Mouse (Mus musculus) hematopoietic stem cell, adult 5-6 weeks (primary cell): Measurements from ENCODE around the gene Ambra1. TPM values are rescaled to one million over a fixed set of nuclear protein-coding genes. Genes with fewer than 3 reads are reported as not detected.

Experiments used
- ATAC-seq, 2 experiments: fragments of 125-278 bp in 1 of 2; replicated peaks in 1 of 2; 2 replicates each; pipeline ENCODE4 v1.8.0; 2016 to 2017; ENCODE audit warnings: inconsistent platforms in 2 of 2, mild to moderate bottlenecking in 2 of 2, moderate number of reproducible peaks in 2 of 2, low read depth in 1 of 2, moderate TSS enrichment in 1 of 2; ENCODE audit not compliant: low FRiP score in 2 of 2, poor library complexity in 2 of 2, severe bottlenecking in 2 of 2, insufficient read depth in 1 of 2, low TSS enrichment in 1 of 2
- total RNA-seq: library from RNA; stranded (forward); fragments of 172-1452, 232-1000 nt; gene quantifications from 2 replicates; pipeline ENCODE4 v1.2.3, GENCODE M21; 2017

Gene Ambra1
- total RNA-seq, 1 experiment from 2014 or later: 19.8 TPM

- ATAC-seq: no peak
Measured at GRCm38 (mm10) chr2:91899141-91899540, 169.2 kb downstream of the Ambra1 start.

DNA sequence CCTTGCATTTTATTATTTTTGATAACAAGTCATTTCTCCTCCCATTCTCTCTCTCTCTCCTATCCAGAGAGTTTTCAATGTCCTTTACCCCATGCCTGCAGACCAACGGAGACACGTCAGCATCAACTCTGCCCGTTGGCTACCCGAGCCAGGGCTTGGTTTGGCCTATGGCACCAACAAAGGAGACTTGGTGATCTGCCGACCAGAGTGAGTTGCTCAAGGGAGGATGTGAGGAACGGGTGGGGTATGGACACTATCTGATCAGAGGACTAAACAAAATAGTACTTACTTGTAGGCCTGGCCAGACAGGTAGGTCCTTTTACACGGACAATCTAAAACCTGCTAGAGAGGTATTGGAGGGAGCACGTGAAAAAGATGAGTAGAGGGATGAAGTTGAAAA, 170.5 kb downstream of the Ambra1 start:
- no peak for ATAC-seq

DNA sequence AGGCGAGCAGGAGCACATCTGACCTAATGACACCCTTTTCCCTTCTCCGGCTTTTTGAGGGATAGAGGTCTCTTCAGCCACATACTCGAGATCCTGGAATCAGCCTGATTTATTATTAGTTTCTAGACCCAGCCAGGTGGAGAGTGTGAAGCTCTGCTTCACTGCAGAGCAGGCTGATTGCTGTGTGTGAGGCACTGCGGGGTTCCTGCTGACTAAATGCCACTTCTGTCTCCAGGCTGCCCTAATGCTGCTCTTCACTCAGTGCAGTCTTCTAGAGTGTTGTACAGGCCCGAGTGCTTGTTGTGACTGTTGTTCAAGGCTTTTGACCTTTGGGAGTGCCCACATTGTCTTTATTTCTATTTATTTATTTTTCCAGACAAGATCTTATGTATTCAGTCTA, 172.4 kb downstream of the Ambra1 start:
- no peak for ATAC-seq

- no peak for ATAC-seq
Measured at GRCm38 (mm10) chr2:91903171-91903925, 173.4 kb downstream of the Ambra1 start.

GRCm38 (mm10) chr2:91904618-91905307, 174.8 kb downstream of the Ambra1 start:
- no peak for ATAC-seq

GRCm38 (mm10) chr2:91906141-91906540, 176.2 kb downstream of the Ambra1 start:
- no peak for ATAC-seq

DNA sequence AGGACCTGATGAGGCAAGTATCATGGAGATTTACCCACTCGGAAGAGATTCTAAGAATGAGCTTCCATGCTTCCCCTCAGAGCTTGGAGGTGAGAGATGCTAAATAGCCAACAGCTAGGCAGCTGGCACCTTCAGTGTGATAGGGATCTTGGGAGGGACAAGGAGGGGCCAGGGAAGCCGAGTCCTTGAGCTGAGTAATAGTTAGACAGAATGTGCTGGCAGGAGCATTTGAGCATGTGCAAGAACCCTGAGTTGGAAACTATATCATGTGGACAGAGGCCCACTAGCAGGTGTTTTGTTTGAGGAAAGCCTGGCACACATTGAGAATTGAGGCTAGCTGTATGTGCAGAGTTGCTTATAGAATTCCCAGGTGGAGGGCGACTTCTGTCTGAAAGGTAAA, 182.7 kb downstream of the Ambra1 start:
- ATAC-seq: no peak

GRCm38 (mm10) chr2:91913328-91914110, 183.6 kb downstream of the Ambra1 start:
- no peak for ATAC-seq

- ATAC-seq: no peak
Measured at GRCm38 (mm10) chr2:91916346-91916977, 186.5 kb downstream of the Ambra1 start.

DNA sequence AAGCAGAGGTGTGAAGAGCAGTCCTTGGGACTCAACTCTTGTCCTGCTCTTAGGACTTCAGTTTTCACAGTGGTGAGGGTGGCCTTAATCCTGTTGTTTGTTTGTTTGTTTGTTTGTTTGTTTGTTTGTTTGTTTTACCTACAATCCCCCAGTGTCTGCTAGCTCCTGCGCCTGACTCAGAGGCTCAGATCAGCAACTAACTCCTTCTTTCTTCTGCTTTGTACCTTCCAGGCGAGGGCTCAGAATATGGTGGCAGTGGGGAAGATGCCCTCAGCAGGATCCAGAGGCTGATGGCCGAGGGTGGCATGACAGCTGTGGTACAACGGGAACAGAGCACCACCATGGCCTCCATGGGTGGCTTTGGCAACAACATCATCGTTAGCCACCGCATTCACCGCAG, 187.2 kb downstream of the Ambra1 start:
- no peak for ATAC-seq

GRCm38 (mm10) chr2:91920130-91920529, 190.2 kb downstream of the Ambra1 start:
- no peak for ATAC-seq

DNA sequence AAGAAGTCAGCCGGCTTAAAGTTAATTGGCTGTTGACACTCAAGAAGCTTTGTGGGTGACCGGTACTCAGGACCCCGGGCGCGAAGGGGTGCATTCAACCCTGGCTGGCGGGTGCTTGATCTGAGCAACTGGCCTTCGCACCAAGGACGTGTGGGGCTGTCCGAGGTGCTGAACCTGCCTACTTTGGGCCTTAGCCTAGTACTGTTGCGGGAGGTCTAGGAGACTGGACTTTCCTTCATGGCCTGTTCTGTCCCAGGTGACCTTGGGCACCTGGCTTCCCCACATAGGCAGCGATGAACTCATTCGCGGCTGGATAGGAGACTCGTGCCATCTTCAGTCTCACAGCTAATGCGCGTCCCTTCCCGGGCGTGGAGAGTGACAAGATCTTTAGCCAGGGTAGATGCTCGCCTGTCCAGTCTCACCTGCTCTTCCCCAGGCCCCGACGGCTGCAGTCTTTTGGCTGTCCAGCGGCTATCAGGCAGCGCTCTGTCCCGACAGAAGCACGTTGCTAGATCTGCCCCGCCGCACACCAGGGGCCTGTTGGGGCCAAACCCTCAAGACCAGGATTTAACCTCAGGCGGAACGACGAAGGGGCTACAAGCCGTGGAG, 191.4 kb downstream of the Ambra1 start:
- peak in 1 of 2 experiments; percentile 27; a peak in 2 of 4 replicates for ATAC-seq

DNA sequence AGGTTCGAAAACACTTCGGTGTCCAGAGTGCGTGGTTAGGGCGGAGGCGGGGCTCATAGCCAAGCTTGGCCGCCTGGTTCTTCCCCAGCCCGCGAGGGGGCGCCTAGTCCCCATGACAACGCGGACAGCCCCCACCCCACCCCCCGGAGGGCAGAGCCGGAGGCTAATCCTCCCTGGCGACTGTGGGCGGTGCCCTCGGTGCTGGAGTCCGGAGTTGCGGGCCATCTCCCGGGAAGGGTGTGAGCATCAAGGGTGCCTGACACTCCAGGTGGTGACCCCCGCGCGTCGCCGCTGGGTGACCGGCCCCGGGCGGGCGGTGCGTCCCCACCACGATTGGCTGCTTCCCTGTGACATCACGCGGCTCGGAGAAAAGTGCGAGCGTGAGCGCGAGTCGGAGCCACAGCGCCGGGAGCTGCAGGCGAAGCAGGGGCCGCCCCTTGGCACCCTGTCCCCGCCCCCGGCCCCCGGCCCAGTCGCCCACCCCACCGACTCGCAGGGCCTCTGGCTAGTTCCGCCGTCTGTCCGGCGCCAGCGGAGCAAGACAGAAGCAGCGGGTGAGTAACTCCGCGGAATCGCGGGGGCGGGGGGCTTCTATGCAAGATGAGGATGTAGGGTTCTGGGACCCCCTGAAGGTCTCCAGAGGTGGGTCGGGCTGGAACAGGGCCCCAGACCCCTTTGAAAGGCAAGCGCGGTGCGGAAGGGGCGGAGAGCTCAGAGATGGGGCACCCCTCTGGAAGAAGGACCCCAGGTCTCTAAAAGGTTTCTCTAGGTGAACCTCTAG, 192.0 kb downstream of the Ambra1 start:
- peak; percentile 22 to 23; a peak in 3 of 4 replicates for ATAC-seq

GRCm38 (mm10) chr2:91922586-91923414, 192.9 kb downstream of the Ambra1 start:
- no peak for ATAC-seq

- ATAC-seq: peak; percentile 58 to 61
Measured at GRCm38 (mm10) chr2:91923415-91924337, 193.7 kb downstream of the Ambra1 start.
